ENCODE assay signal across 8 mouse cellular contexts in genomic region chr11:98412273-98412796, GRCm38 (mm10). TPM values are rescaled to one million over a fixed set of nuclear protein-coding genes. Genes with fewer than 3 reads are reported as not detected.
DNase-seq lines count a peak whose midpoint lies in the region; ATAC-seq and TF ChIP-seq lines count a peak whose summit lies in the region.

Gene Erbb2 (plus strand): TSS chr11:98412470.

- peak; percentile 78 for DNase-seq in adrenal gland, postnatal 10 days
- peak; percentile 63 for DNase-seq in forebrain, postnatal 0 days
- DNase-seq in naive thymus-derived CD4-positive, alpha-beta T cell, adult 2 months (ENCODE audit: low read depth) = peak; percentile 24
- DNase-seq in c-Kit-positive CD71-positive TER-119-positive erythroid progenitor cells, embryonic 14.5 days (ENCODE audit: low spot score) = no peak
- DNase-seq in cerebellum, adult 18-20 months = no peak

- peak within 1 kb of the TSS; percentile 98 for H3K4me2 ChIP-seq in forebrain, postnatal 0 days (ENCODE audit: low read depth)
- H3K4me2 ChIP-seq in hindbrain, embryonic 12.5 days (replicated peaks) = peak within 1 kb of the TSS; percentile 97
- peak within 1 kb of the TSS; percentile 63 for H3K4me2 ChIP-seq in limb, embryonic 15.5 days

- H3K27ac ChIP-seq in forebrain, postnatal 0 days (ENCODE audit: low read depth, low read length) = peak within 1 kb of the TSS; percentile 50; the same call in 1 of the 2 replicates
- H3K27ac ChIP-seq in hindbrain, embryonic 12.5 days = peak within 1 kb of the TSS; percentile 79
- H3K27ac ChIP-seq in limb, embryonic 15.5 days = peak within 1 kb of the TSS; percentile 99

- peak; percentile 77 for ATAC-seq in forebrain, postnatal 0 days
- peak; percentile 55 for ATAC-seq in hindbrain, embryonic 12.5 days (ENCODE audit: low FRiP score)
- peak; percentile 88 for ATAC-seq in limb, embryonic 15.5 days (ENCODE audit: insufficient number of reproducible peaks, low FRiP score, low TSS enrichment, low read depth)

- H3K27me3 ChIP-seq in E14TG2a.4 (ENCODE audit: insufficient read depth, low read length) = peaks cover 64% of the 10 kb centered on the region
- peaks cover 23% of the 10 kb centered on the region for H3K27me3 ChIP-seq in forebrain, postnatal 0 days (ENCODE audit: insufficient read depth, low read length)
- H3K27me3 ChIP-seq in hindbrain, embryonic 12.5 days = peaks cover 33% of the 10 kb centered on the region
- no peaks in the 10 kb centered on the region for H3K27me3 ChIP-seq in limb, embryonic 15.5 days

- H3K36me3 ChIP-seq in E14TG2a.4 (ENCODE audit: insufficient read depth, low read length) = no peaks in the 10 kb centered on the region
- H3K36me3 ChIP-seq in forebrain, postnatal 0 days (ENCODE audit: insufficient read depth) = no peaks in the 10 kb centered on the region
- no peaks in the 10 kb centered on the region for H3K36me3 ChIP-seq in hindbrain, embryonic 12.5 days
- H3K36me3 ChIP-seq in limb, embryonic 15.5 days = no peaks in the 10 kb centered on the region

- under 1% methylated on average over 33 of the region's 49 CpGs for WGBS in forebrain, postnatal 0 days
- 0% methylated on average over 46 of the region's 49 CpGs for WGBS in hindbrain, embryonic 12.5 days
- under 1% methylated on average over 38 of the region's 49 CpGs for WGBS in limb, embryonic 15.5 days

- H3K4me1 ChIP-seq in E14TG2a.4 (replicated peaks; ENCODE audit: low read depth, low read length) = peaks cover 42% of the 10 kb centered on the region
- no peaks in the 10 kb centered on the region for H3K4me1 ChIP-seq in forebrain, postnatal 0 days (ENCODE audit: insufficient read depth)
- peaks cover 40% of the 10 kb centered on the region for H3K4me1 ChIP-seq in hindbrain, embryonic 12.5 days
- H3K4me1 ChIP-seq in limb, embryonic 15.5 days = peaks cover 59% of the 10 kb centered on the region

- H3K4me3 ChIP-seq in E14TG2a.4 (replicated peaks; ENCODE audit: low read length) = peak within 1 kb of the TSS; percentile 94
- peak within 1 kb of the TSS; percentile 48 for H3K4me3 ChIP-seq in forebrain, postnatal 0 days (ENCODE audit: low read depth, low read length)
- H3K4me3 ChIP-seq in hindbrain, embryonic 12.5 days = peak within 1 kb of the TSS; percentile 77
- peak within 1 kb of the TSS; percentile 98 for H3K4me3 ChIP-seq in limb, embryonic 15.5 days

- no peaks in the 10 kb centered on the region for H3K9me3 ChIP-seq in E14TG2a.4 (ENCODE audit: low read length)
- H3K9me3 ChIP-seq in forebrain, postnatal 0 days (ENCODE audit: low read length) = no peaks in the 10 kb centered on the region
- H3K9me3 ChIP-seq in hindbrain, embryonic 12.5 days (replicated peaks) = no peaks in the 10 kb centered on the region
- no peaks in the 10 kb centered on the region for H3K9me3 ChIP-seq in limb, embryonic 15.5 days

- TF ChIP-seq CTCF in E14TG2a.4 (conservative IDR thresholded peaks at IDR 0.05; ENCODE audit: low read length) = no peak
- no peak for TF ChIP-seq CTCF in forebrain, postnatal 0 days (IDR thresholded peaks at IDR 0.05; ENCODE audit: low read depth)

- H3K9ac ChIP-seq in forebrain, postnatal 0 days = peak within 1 kb of the TSS; percentile 51
- peak within 1 kb of the TSS; percentile 87 for H3K9ac ChIP-seq in hindbrain, embryonic 12.5 days
- peak within 1 kb of the TSS; percentile 93 for H3K9ac ChIP-seq in limb, embryonic 15.5 days

RNA-seq across cellular contexts. Expression of gene Erbb2, which starts in this region (rescaled TPM):
- total RNA-seq in adrenal gland, postnatal 10 days (2021) = 1 to 10 TPM; 6.0 to 7.6 TPM
- 3.8 and 4.9 TPM in 2 replicates for total RNA-seq in forebrain, postnatal 0 days (2014; rRNA removed)
- 2.4 and 3.7 TPM in 2 replicates for polyA plus RNA-seq in forebrain, postnatal 0 days (2015; fragmentation: Nextera tagmentation; extraction: Ambion mirVana)
- polyA plus RNA-seq in hindbrain, embryonic 12.5 days (2016; fragmentation: Nextera tagmentation; extraction: Ambion mirVana) = 25.9 and 26.9 TPM in 2 replicates
- 63.3 and 70.7 TPM in 2 replicates for polyA plus RNA-seq in limb, embryonic 15.5 days (2015; fragmentation: Nextera tagmentation; extraction: Ambion mirVana)

Comparison
In these comparisons a context has a peak if more than half of its experiments do, and no peak if none do; other contexts are left out.
1. H3K4me3 ChIP-seq: peak in every context shown above with its lines; median percentile 98 in limb, embryonic 15.5 days; 94 in E14TG2a.4; 77 in hindbrain, embryonic 12.5 days; 48 in forebrain, postnatal 0 days.
2. DNase-seq: peak in adrenal gland, postnatal 10 days (single experiment), forebrain, postnatal 0 days (single experiment) and naive thymus-derived CD4-positive, alpha-beta T cell, adult 2 months (single experiment); none in c-Kit-positive CD71-positive TER-119-positive erythroid progenitor cells, embryonic 14.5 days (single experiment) and cerebellum, adult 18-20 months (0 of 2).
3. Peak in every context shown above with its lines, with median percentiles within 50 percentile points of each other: ATAC-seq, H3K27ac ChIP-seq, H3K4me2 ChIP-seq and H3K9ac ChIP-seq.